Mouse (Mus musculus) embryonic stem cell, embryonic (primary cell): ENCODE results near the gene Actr8.

Experiments
- CTCF ChIA-PET, 4 experiments: fragments of 300-600 bp in 2 of 4; fragments of 350-600 bp in 2 of 4; sonication (Branson Sonifier 250); formaldehyde crosslinking; loops; one replicate each; lab custom pipeline; 2022; ENCODE audit warnings: inconsistent platforms in 2 of 4; lab: Charles Lee
- POLR2A ChIA-PET, 4 experiments: fragments of 300-600 bp in 2 of 4; fragments of 350-600 bp in 2 of 4; sonication (Branson Sonifier 250); formaldehyde crosslinking; loops; one replicate each; lab custom pipeline; 2022; ENCODE audit warnings: antibody characterized with exemption in 4 of 4, inconsistent platforms in 1 of 4; lab: Charles Lee

Gene Actr8

DNA sequence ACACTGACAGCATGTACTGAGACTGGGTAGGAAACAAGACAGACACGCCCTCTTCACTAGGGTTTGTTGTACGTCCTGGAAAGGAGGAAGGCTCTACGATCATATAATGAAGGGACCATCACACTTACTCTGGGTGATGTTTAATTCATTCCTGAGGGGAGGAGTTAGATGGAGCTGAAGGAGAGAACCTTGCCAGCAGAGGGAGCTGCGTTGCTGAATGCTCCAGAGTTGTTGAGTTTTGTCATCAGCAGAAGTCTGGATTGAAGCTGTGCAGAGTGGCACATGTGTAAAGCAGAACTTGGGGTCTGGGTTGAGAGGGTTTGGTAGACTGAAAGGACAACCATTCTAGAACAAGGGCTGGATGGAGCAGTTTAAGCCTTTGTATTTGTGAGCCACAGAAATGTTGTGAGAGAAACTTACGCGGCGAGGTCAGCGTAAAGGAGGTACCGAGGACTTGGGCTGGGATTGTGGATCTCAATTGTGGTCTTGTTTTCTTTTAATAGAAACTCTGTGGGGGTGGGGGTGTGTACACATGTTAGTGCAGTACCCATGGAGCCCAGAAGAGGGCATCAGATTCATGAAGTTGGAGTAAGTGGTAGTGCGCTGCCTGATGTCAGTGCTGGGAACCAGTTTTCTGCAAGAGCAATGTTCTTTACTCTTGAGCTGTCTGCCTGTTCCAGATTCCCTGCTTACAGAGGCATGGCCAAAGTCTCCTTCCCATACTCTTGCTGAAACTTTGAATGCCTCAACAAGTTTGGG, 2.5 kb downstream of the Actr8 start:
- CTCF ChIA-PET: interaction anchor here (0.5 to 2.1 kb wide), 16 partner anchors 9 to 1532 kb away, joined by 3 to 8 read pairs (median 4); partner anchors contain the start of genes Chdh (in 2 of the 4), Il17rb (in 2 of the 4) and Selenok (in 1 of the 4)
- POLR2A ChIA-PET: interaction anchor here in 3 of 4 experiments (0.8 to 2.3 kb wide), 9 partner anchors 9 to 30 kb away, joined by 3 to 8 read pairs (median 5); partner anchors contain the start of gene Selenok (in 2 of the 3)

DNA sequence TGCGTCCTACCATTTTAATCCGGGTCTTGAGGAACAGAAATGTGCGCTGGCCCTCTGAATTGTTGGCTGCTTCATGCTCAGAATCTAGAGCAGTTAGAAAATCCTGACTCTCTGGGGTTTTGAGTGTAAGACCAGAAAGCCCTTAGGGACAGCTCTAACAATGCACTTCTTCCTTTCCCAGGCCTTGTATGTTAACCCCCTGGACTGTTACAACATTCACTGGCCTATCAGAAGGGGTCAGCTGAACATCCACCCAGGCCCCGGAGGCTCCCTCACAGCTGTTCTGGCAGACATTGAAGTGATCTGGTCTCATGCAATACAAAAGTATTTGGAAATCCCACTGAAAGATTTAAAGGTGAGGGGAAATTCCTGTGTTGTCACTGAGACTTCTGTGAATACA, 8.0 kb downstream of the Actr8 start:
- ChIA-PET POLR2A (interaction anchor here in 1 of 4 experiments (1.1 to 1.6 kb wide), 2 partner anchors 14 to 18 kb away, joined by 3 to 4 read pairs; partner anchors contain the start of gene Selenok), CTCF (no interaction called here)

DNA sequence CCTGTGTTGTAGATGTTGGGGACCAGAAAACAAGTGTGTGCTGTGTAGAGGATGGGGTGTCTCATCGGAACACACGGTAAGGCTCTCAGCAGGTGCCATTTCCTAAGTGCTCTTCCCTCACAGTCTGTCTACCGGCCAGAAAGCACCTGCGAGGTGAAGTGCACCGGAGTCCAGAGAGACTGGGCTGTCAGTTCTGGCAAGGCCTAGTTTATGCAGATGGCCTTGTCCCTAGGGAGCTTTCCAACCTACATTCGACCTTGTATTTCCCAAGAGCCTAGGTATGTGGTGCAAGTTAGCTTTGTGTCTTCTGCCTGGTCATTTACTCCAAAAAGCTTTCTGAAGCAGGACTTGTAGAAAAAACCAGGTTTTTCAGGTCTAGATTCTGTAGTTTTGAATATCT, 9.1 kb downstream of the Actr8 start:
- ChIA-PET POLR2A (interaction anchor here in 2 of 4 experiments (1.2 to 4.2 kb wide), 5 partner anchors 9 to 36 kb away, joined by 3 to 12 read pairs (median 7); partner anchors contain the start of gene Actr8 (in 1 of the 2)), CTCF (no interaction called here)

- ChIA-PET POLR2A (interaction anchor here in 2 of 4 experiments (1.2 to 4.2 kb wide), 5 partner anchors 9 to 37 kb away, joined by 3 to 12 read pairs (median 7); partner anchors contain the start of gene Actr8 (in 1 of the 2)), CTCF (no interaction called here)
These were observed 9.6 kb downstream of the Actr8 start for GRCm38 (mm10) chr14:29987739-29988138.

GRCm38 (mm10) chr14:29988337-29988736, 10.2 kb downstream of the Actr8 start:
- CTCF ChIA-PET: no interaction called here

GRCm38 (mm10) chr14:29994976-29995375, 16.8 kb downstream of the Actr8 start:
- ChIA-PET CTCF (no interaction called here), POLR2A (interaction anchor here in 2 of 4 experiments (1.0 to 1.7 kb wide), 4 partner anchors 8 to 23 kb away, joined by 3 to 5 read pairs (median 3); partner anchors contain the start of genes Actr8 (in 1 of the 2), Chdh (in 1 of the 2) and Il17rb (in 1 of the 2))

More at GRCm38 (mm10) chr14:29988337-29988736, 10.2 kb downstream of the Actr8 start:
- POLR2A ChIA-PET: interaction anchor here in 2 of 4 experiments (1.2 to 4.2 kb wide), 4 partner anchors 9 to 16 kb away, joined by 3 to 12 read pairs (median 8); partner anchors contain the start of gene Actr8 (in 1 of the 2)

GRCm38 (mm10) chr14:29996000-29996751, 18.0 kb downstream of the Actr8 start:
- POLR2A ChIA-PET: interaction anchor here in 1 of 4 experiments (1.7 kb wide), 1 partner anchor 22 kb away, joined by 5 read pairs; no protein-coding TSS in a partner anchor

GRCm38 (mm10) chr14:29997345-29997744, 19.2 kb downstream of the Actr8 start:
- POLR2A ChIA-PET: interaction anchor here in 2 of 4 experiments (0.6 to 2.3 kb wide), 9 partner anchors 8 to 532 kb away, joined by 3 to 8 read pairs (median 4); partner anchors contain the start of gene Selenok (in 2 of the 2)
- CTCF ChIA-PET: interaction anchor here in 2 of 4 experiments (1.1 to 1.2 kb wide), 2 partner anchors 16 to 17 kb away, joined by 3 read pairs; no protein-coding TSS in a partner anchor

More at GRCm38 (mm10) chr14:29996000-29996751, 18.0 kb downstream of the Actr8 start:
- CTCF ChIA-PET: no interaction called here

- ChIA-PET POLR2A (interaction anchor here in 3 of 4 experiments (0.6 to 2.3 kb wide), 9 partner anchors 8 to 599 kb away, joined by 3 to 8 read pairs (median 3); partner anchors contain the start of genes Chdh (in 2 of the 3) and Il17rb (in 2 of the 3)), CTCF (no interaction called here)
These were observed 20.8 kb downstream of the Actr8 start for GRCm38 (mm10) chr14:29998747-29999474.

GRCm38 (mm10) chr14:29999475-29999811, 21.3 kb downstream of the Actr8 start:
- ChIA-PET POLR2A (interaction anchor here in 3 of 4 experiments (0.6 to 1.9 kb wide), 6 partner anchors 9 to 599 kb away, joined by 3 to 6 read pairs (median 3); partner anchors contain the start of genes Chdh (in 2 of the 3) and Il17rb (in 2 of the 3)), CTCF (no interaction called here)

DNA sequence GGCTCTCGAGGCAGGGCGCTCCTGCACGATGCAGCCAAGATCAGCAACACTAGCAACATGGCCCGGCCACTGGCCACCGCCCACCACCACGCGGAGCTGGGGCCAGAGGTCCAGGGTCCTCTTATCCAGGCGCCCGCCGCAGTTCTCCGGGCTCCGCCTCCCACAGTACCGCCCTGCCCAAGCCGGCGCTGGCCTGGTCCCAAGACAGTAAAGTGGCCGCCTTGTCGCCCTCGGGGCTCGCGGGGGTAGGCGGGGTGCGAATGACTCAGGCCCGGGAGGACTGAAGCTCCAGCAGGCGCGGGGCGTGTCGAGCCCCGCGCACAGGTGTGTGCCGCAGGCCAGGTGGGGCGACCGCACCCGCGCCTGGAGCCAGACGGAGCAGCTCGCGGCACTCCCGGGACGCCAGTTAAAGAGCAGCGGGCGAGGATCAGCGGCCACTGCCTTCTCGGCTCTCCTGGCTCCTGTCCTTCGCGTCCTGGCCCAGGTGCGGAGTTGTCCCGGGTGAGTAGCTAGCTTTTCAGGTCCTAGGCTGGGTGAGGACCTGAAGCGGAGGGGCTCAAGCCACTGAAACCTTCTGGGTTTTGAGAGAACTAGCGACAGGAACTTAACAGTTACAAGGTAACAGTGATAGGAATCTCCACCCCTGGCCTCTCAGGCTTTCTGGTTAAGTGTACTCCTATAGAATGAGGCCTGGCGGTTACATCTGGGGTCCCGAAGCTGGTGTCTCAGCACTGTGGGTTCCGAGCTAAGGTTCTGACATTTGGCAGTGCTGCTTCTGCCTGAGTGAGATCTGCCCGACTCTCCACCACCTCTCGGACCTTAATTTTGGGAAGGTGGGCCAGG, 30.8 kb downstream of the Actr8 start, which contains the start of the genes Il17rb and Chdh:
Il17rb (minus strand) TSS at position 164 of the 843 bp plus-strand sequence.
Chdh (plus strand) TSS at position 291 of the 843 bp plus-strand sequence.
- POLR2A ChIA-PET: interaction anchor here in 3 of 4 experiments (0.9 to 2.5 kb wide), 6 partner anchors 10 to 100 kb away, joined by 3 to 7 read pairs (median 4); partner anchors contain the start of gene Actr8 (in 1 of the 3)
- CTCF ChIA-PET: interaction anchor here (0.5 to 1.2 kb wide), 6 partner anchors 28 to 197 kb away, joined by 3 to 15 read pairs (median 5); no protein-coding TSS in a partner anchor

DNA sequence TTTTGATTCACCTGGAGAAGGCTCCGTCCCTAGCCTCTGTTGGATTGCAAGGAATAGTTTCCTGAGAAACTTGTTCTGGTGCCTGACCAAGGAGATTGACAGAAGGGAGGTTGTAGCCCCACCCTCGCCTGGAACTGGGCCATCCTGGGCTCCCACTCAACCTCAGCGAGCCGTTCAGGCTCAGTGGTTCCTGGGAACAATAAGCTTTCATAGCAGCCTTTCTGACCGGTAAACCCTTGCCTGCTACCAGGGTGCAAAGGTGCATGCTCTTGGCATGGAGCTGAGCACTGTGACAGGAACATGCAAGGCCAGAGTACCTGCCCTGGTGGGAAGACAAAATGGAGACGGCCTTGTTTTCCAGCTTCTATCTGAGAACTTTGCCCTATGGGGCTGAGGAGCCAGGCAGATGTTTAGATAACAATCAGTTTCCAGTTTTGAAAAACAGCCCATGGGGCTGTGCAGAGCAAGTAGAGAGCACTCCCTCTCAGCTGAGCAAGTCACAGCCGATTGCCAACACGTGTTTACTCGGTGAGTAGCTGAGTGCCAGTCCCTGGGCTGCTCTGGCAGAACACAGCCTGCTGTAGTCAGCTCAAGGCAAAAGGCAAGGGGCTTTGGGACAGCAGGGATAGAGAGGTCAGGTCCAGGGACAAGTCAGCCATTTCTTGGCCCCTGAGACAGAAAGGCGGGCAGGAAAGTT, 31.9 kb downstream of the Actr8 start:
- ChIA-PET CTCF (interaction anchor here in 2 of 4 experiments (0.5 to 0.9 kb wide), 3 partner anchors 30 to 550 kb away, joined by 3 to 15 read pairs (median 3); no protein-coding TSS in a partner anchor), POLR2A (interaction anchor here in 2 of 4 experiments (1.1 to 2.5 kb wide), 3 partner anchors 11 to 31 kb away, joined by 3 to 7 read pairs (median 6); partner anchors contain the start of gene Actr8 (in 1 of the 2))

- ChIA-PET CTCF (no interaction called here), POLR2A (interaction anchor here in 2 of 4 experiments (0.7 to 2.6 kb wide), 3 partner anchors 9 to 14 kb away, joined by 3 to 8 read pairs (median 3); no protein-coding TSS in a partner anchor)
These were observed 33.9 kb downstream of the Actr8 start for GRCm38 (mm10) chr14:30011886-30012560.

- ChIA-PET CTCF (interaction anchor here in 1 of 4 experiments (1.1 kb wide), 1 partner anchor 11 kb away, joined by 3 read pairs; no protein-coding TSS in a partner anchor), POLR2A (interaction anchor here in 1 of 4 experiments (0.7 kb wide), 1 partner anchor 953 kb away, joined by 3 read pairs; no protein-coding TSS in a partner anchor)
These were observed 36.4 kb downstream of the Actr8 start for GRCm38 (mm10) chr14:30014487-30014886.

GRCm38 (mm10) chr14:30015008-30015407, 36.9 kb downstream of the Actr8 start:
- POLR2A ChIA-PET: interaction anchor here in 1 of 4 experiments (0.7 kb wide), 1 partner anchor 364 kb away, joined by 3 read pairs; no protein-coding TSS in a partner anchor
- CTCF ChIA-PET: interaction anchor here in 1 of 4 experiments (1.1 kb wide), 1 partner anchor 11 kb away, joined by 3 read pairs; no protein-coding TSS in a partner anchor
